Mouse (Mus musculus) hindbrain, postnatal 0 days (tissue): ENCODE data around the gene Zdhhc8. TPM values are rescaled to one million over a fixed set of nuclear protein-coding genes. Genes with fewer than 3 reads are reported as not detected.

Experiments used
- ATAC-seq: fragments of 200-750 bp; cut with Nextera tagmentation; 2 replicates; pipeline ENCODE4 v1.8.0; 2017; ENCODE audit warnings: mild to moderate bottlenecking, moderate TSS enrichment, moderate library complexity
- DNase-seq: peaks from one replicate; pipeline ENCODE4 v3.0.0-alpha.2; 2015; ENCODE audit warnings: low spot score
- H3K27ac ChIP-seq: fragments of 300-500 bp; sonication (generic); 2 replicates; pipeline ENCODE4 v1.5.1; 2014; ENCODE audit warnings: mild to moderate bottlenecking
- H3K27me3 ChIP-seq: fragments of 300-500 bp; sonication (generic); 2 replicates; pipeline ENCODE4 v1.6.1; 2014; ENCODE audit warnings: low read length, mixed read lengths; ENCODE audit not compliant: insufficient read depth
- H3K36me3 ChIP-seq: fragments of 300-500 bp; sonication (generic); 2 replicates; pipeline ENCODE4 v1.6.1; 2014; ENCODE audit warnings: low read length, mixed read lengths; ENCODE audit not compliant: insufficient read depth
- H3K4me1 ChIP-seq: fragments of 300-500 bp; sonication (generic); 2 replicates; pipeline ENCODE4 v1.6.1; 2014; ENCODE audit warnings: antibody characterized with exemption, low read length, mixed read lengths; ENCODE audit not compliant: insufficient read depth
- H3K4me2 ChIP-seq: fragments of 300-500 bp; sonication (generic); 2 replicates; pipeline ENCODE4 v1.6.1; 2014; ENCODE audit warnings: low read depth, mild to moderate bottlenecking, low read length, moderate library complexity, mixed read lengths
- H3K4me3 ChIP-seq: fragments of 300-500 bp; sonication (generic); 2 replicates; pipeline ENCODE4 v1.5.1; 2014; ENCODE audit warnings: low read length
- H3K9ac ChIP-seq: fragments of 300-500 bp; sonication (generic); replicated peaks from 2 replicates; pipeline ENCODE4 v1.6.1; 2014; ENCODE audit warnings: mild to moderate bottlenecking, low read length, moderate library complexity, mixed read lengths
- H3K9me3 ChIP-seq: fragments of 300-500 bp; sonication (generic); 2 replicates; pipeline ENCODE4 v1.6.1; 2016; ENCODE audit warnings: low read length, mixed read lengths
- CTCF ChIP-seq: IDR thresholded peaks from 2 replicates; pipeline ENCODE4 v1.5.1; 2016; ENCODE audit warnings: antibody characterized with exemption, control low read depth, low read depth
- WGBS: fragments of 180-500 bp; shearing (Covaris S2); extraction: QIAGEN DNeasy Blood & Tissue Kit; methylation state at CpG from one replicate; pipeline ENCODE4 v1.1.7; 2014; 5-methylcytosine and 5-hydroxymethylcytosine counted together
- polyA plus RNA-seq: library from polyadenylated mRNA; unstranded; fragments of >200 nt; fragmentation: Nextera tagmentation; extraction: Ambion mirVana; gene quantifications from 2 replicates; pipeline ENCODE4 v1.2.1, GENCODE M21; 2015
- total RNA-seq: library from RNA; depleted of rRNA; stranded (reverse); fragments of >200 nt; gene quantifications from 2 replicates; pipeline ENCODE4 v1.2.3, GENCODE M21; 2014

Zdhhc8 gene
- total and polyA plus RNA-seq, 2 experiments from 2014 or later: 14.5 to 34.0 TPM

- H3K4me2 ChIP-seq: no peak overlapping the region
- peaks cover 22% of the 10 kb centered on the region for H3K36me3 ChIP-seq
- H3K9me3 ChIP-seq: no peaks in the 10 kb centered on the region
- no peak for TF ChIP-seq CTCF
- DNase-seq: no peak
- WGBS: 82% methylated on average over 3 of the region's 3 CpGs
- H3K27me3 ChIP-seq: no peaks in the 10 kb centered on the region
- H3K27ac ChIP-seq: no peak overlapping the region
- H3K4me1 ChIP-seq: peaks cover 28% of the 10 kb centered on the region
- ATAC-seq: no peak
- no peak overlapping the region for H3K4me3 ChIP-seq
- H3K9ac ChIP-seq: no peak overlapping the region
Measured at GRCm38 (mm10) chr16:18231047-18231446, 3.9 kb downstream of the Zdhhc8 start.

GRCm38 (mm10) chr16:18230617-18231016, 4.3 kb downstream of the Zdhhc8 start:
- DNase-seq: no peak
- Histone ChIP-seq H3K36me3 (peaks cover 27% of the 10 kb centered on the region), H3K27me3 (no peaks in the 10 kb centered on the region), H3K27ac (no peak overlapping the region), H3K4me1 (peaks cover 25% of the 10 kb centered on the region), H3K9ac (no peak overlapping the region), H3K4me3 (no peak overlapping the region), H3K4me2 (no peak overlapping the region), H3K9me3 (no peaks in the 10 kb centered on the region)
- 91% methylated on average over 6 of the region's 6 CpGs for WGBS
- no peak for ATAC-seq
- TF ChIP-seq CTCF: no peak

DNA sequence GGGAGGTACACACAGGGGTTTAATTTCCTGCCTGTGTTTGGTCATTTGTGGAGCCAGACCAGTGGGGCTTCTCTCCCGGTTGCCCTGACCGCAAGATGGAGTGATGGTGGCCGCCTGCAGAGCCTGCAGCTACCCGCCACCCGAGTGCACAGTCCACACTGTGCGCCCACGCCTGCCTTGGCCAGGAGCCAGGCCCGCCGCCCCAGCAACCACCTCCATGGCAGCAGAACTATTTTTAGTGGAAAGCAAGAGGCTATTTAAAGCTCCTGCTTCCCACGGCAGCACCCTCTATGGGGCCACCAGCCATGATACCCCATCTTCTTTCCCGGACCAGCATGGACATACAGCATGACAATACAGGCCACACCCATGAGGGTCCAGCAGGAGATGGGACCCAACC, 5.3 kb downstream of the Zdhhc8 start:
- H3K4me1 ChIP-seq: peaks cover 25% of the 10 kb centered on the region
- TF ChIP-seq CTCF: no peak
- DNase-seq: no peak
- no peaks in the 10 kb centered on the region for H3K27me3 ChIP-seq
- H3K4me2 ChIP-seq: no peak overlapping the region
- H3K9me3 ChIP-seq: no peaks in the 10 kb centered on the region
- H3K36me3 ChIP-seq: peaks cover 37% of the 10 kb centered on the region
- H3K27ac ChIP-seq: peak overlapping the region; percentile 60; the same call in 1 of the 2 replicates
- WGBS: 34% methylated on average over 11 of the region's 11 CpGs
- ATAC-seq: no peak
- H3K4me3 ChIP-seq: no peak overlapping the region
- H3K9ac ChIP-seq: no peak overlapping the region

DNA sequence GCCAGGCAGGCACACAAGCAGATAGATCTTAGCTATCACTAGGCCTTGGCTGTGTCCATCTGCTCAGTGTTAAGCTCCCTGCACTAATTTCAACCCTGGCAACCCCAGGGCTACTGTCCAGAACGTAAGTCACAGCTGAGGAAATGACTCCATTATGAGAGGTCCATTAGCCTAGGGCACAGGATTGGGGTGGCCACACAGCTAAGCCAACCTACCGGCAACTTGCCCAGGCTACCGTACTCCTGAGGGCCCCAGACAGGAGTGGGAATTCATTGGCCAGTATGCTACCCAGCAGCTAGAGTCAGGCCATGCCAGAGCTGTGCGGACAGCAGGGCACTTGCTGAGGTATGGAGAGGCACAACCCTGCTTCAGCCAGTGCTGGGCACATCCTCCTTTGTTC, 6.1 kb downstream of the Zdhhc8 start:
- no peaks in the 10 kb centered on the region for H3K27me3 ChIP-seq
- no peak overlapping the region for H3K4me3 ChIP-seq
- peaks cover 23% of the 10 kb centered on the region for H3K4me1 ChIP-seq
- DNase-seq (peak; percentile 26), ATAC-seq (peak; percentile 18; the same call in 1 of the 2 replicates)
- H3K9me3 ChIP-seq: no peaks in the 10 kb centered on the region
- no peak overlapping the region for H3K4me2 ChIP-seq
- peak overlapping the region; percentile 60 for H3K27ac ChIP-seq
- no peak overlapping the region for H3K9ac ChIP-seq
- 78% methylated on average over 4 of the region's 4 CpGs for WGBS
- peaks cover 44% of the 10 kb centered on the region for H3K36me3 ChIP-seq
- no peak for TF ChIP-seq CTCF

DNA sequence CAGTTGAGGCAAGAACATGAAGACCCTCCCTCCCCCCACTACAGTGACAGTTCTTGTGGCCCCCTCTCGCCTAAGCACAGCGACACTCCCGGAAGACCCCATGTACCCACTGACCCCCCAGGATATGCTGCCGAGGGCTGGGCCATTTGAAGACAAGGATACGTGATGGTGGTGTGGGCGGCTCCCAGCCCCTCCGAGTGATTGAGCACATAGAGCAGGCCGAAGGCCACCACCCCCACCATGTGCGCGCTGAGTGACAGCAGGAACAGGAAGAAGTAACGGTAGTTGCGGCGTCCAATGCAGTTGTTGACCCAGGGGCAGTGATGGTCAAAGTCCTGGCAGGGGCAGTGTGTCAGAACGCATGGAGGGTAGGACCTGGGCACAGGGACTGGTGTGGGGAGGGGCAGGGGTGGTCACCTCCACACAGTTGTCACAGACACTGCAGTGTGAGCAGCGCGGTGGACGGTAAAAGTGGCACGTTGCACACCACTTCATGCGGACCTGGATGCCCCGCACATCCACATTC, 7.0 kb downstream of the Zdhhc8 start:
- Histone ChIP-seq H3K4me2 (no peak overlapping the region), H3K9ac (no peak overlapping the region), H3K36me3 (peaks cover 53% of the 10 kb centered on the region), H3K9me3 (no peaks in the 10 kb centered on the region), H3K4me1 (peaks cover 16% of the 10 kb centered on the region), H3K27ac (no peak overlapping the region), H3K27me3 (no peaks in the 10 kb centered on the region), H3K4me3 (no peak overlapping the region)
- DNase-seq (no peak), ATAC-seq (no peak)
- 94% methylated on average over 20 of the region's 20 CpGs for WGBS
- no peak for TF ChIP-seq CTCF

- ATAC-seq: no peak
- Histone ChIP-seq H3K4me1 (peaks cover 16% of the 10 kb centered on the region), H3K27me3 (no peaks in the 10 kb centered on the region), H3K4me2 (no peak overlapping the region), H3K27ac (no peak overlapping the region), H3K9me3 (no peaks in the 10 kb centered on the region), H3K4me3 (no peak overlapping the region), H3K36me3 (peaks cover 61% of the 10 kb centered on the region), H3K9ac (no peak overlapping the region)
- no peak for DNase-seq
- TF ChIP-seq CTCF: no peak
- 96% methylated on average over 13 of the region's 13 CpGs for WGBS
Measured at GRCm38 (mm10) chr16:18227187-18227586, 7.7 kb downstream of the Zdhhc8 start.

DNA sequence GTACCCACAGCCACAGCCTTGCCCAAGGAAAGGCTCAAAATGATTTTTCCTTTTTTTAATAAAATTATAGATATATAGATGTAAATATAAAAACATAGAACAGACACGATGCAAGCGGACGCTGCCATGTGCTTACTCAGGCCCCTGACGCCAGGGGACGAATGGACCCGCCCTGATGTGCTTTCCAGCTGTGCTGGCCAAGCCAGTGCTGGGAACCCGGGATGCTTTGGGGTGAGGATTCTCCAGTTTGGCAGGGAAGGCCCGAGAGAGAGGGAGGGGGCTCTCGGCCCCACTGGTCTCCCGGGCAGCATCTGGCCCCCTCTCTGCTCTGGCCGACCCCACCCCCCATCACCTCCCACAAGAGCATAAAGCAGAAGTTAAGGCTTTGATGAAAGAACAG, 12.7 kb downstream of the Zdhhc8 start:
- Histone ChIP-seq H3K4me1 (no peaks in the 10 kb centered on the region), H3K27ac (no peak overlapping the region), H3K36me3 (peaks cover 50% of the 10 kb centered on the region), H3K4me2 (no peak overlapping the region), H3K27me3 (no peaks in the 10 kb centered on the region), H3K9me3 (no peaks in the 10 kb centered on the region), H3K9ac (no peak overlapping the region), H3K4me3 (no peak overlapping the region)
- 83% methylated on average over 11 of the region's 11 CpGs for WGBS
- no peak for TF ChIP-seq CTCF
- ATAC-seq: no peak
- DNase-seq: no peak
